Mouse (Mus musculus) midbrain, embryonic 13.5 days (tissue): ENCODE results near the gene Marveld2. TPM values are rescaled to one million over a fixed set of nuclear protein-coding genes. Genes with fewer than 3 reads are reported as not detected.
A peak's percentile ranks its signal among the peaks of the same experiment; 100 is the strongest.

Experiments used
- ATAC-seq: fragments of 200-750 bp; cut with Nextera tagmentation; 2 replicates; pipeline ENCODE4 v1.8.0; 2017; ENCODE audit warnings: mild to moderate bottlenecking, moderate TSS enrichment, moderate library complexity
- H3K27ac ChIP-seq: fragments of 300-500 bp; sonication (generic); 2 replicates; pipeline ENCODE4 v1.5.1; 2015; ENCODE audit warnings: inconsistent platforms, mild to moderate bottlenecking, moderate library complexity
- H3K27me3 ChIP-seq: fragments of 300-500 bp; sonication (generic); 2 replicates; pipeline ENCODE4 v1.6.1; 2015; ENCODE audit warnings: mild to moderate bottlenecking, inconsistent platforms
- H3K36me3 ChIP-seq: fragments of 300-500 bp; sonication (generic); 2 replicates; pipeline ENCODE4 v1.6.1; 2015; ENCODE audit warnings: mild to moderate bottlenecking, inconsistent platforms
- H3K4me1 ChIP-seq: fragments of 300-500 bp; sonication (generic); replicated peaks from 2 replicates; pipeline ENCODE4 v1.6.1; 2015; ENCODE audit warnings: inconsistent platforms
- H3K4me2 ChIP-seq: fragments of 300-500 bp; sonication (generic); replicated peaks from 2 replicates; pipeline ENCODE4 v1.6.1; 2015; ENCODE audit warnings: moderate library complexity, mild to moderate bottlenecking, inconsistent platforms
- H3K4me3 ChIP-seq: fragments of 300-500 bp; sonication (generic); replicated peaks from 2 replicates; pipeline ENCODE4 v1.5.1; 2015; ENCODE audit warnings: mild to moderate bottlenecking, inconsistent platforms
- H3K9ac ChIP-seq: fragments of 300-500 bp; sonication (generic); replicated peaks from 2 replicates; pipeline ENCODE4 v1.6.1; 2015; ENCODE audit warnings: mild to moderate bottlenecking, inconsistent platforms
- H3K9me3 ChIP-seq: fragments of 300-500 bp; sonication (generic); 2 replicates; pipeline ENCODE4 v1.6.1; 2016; ENCODE audit warnings: mild to moderate bottlenecking, inconsistent platforms
- WGBS: fragments of 180-500 bp; shearing (Covaris S2); methylation state at CpG from one replicate; pipeline ENCODE4 v1.1.7; 2015; 5-methylcytosine and 5-hydroxymethylcytosine counted together
- polyA plus RNA-seq: library from polyadenylated mRNA; unstranded; fragments of >200 nt; fragmentation: Nextera tagmentation; extraction: Ambion mirVana; gene quantifications from 2 replicates; pipeline ENCODE4 v1.2.1, GENCODE M21; 2015

Marveld2 gene
- polyA plus RNA-seq, 1 experiment from 2014 or later = 1.5 TPM

GRCm38 (mm10) chr13:100594838-100595551, 21.8 kb downstream of the Marveld2 start:
- Histone ChIP-seq H3K9ac (no peak overlapping the region), H3K4me2 (no peak overlapping the region), H3K4me3 (no peak overlapping the region), H3K9me3 (no peaks in the 10 kb centered on the region), H3K27ac (no peak overlapping the region), H3K36me3 (no peaks in the 10 kb centered on the region), H3K4me1 (no peaks in the 10 kb centered on the region), H3K27me3 (no peaks in the 10 kb centered on the region)
- 69% methylated on average over 5 of the region's 5 CpGs for WGBS
- no peak for ATAC-seq

- H3K9me3 ChIP-seq = no peaks in the 10 kb centered on the region
- H3K9ac ChIP-seq = no peak overlapping the region
- no peaks in the 10 kb centered on the region for H3K27me3 ChIP-seq
- peak; percentile 77 for ATAC-seq
- no peaks in the 10 kb centered on the region for H3K4me1 ChIP-seq
- no peak overlapping the region for H3K4me3 ChIP-seq
- 67% methylated on average over 12 of the region's 17 CpGs for WGBS
- peak overlapping the region; percentile 60; the same call in 1 of the 2 replicates for H3K27ac ChIP-seq
- no peaks in the 10 kb centered on the region for H3K36me3 ChIP-seq
- H3K4me2 ChIP-seq = peak overlapping the region; percentile 22; the same call in 1 of the 2 replicates
Measured at GRCm38 (mm10) chr13:100594041-100594792, 22.6 kb downstream of the Marveld2 start.

GRCm38 (mm10) chr13:100588646-100589045, 28.1 kb downstream of the Marveld2 start:
- Histone ChIP-seq H3K9me3 (no peaks in the 10 kb centered on the region), H3K27me3 (no peaks in the 10 kb centered on the region), H3K27ac (no peak overlapping the region), H3K4me3 (no peak overlapping the region), H3K9ac (no peak overlapping the region), H3K4me2 (0 out of 2 replicates have a peak overlapping the region, but pooled peaks have one; percentile 11), H3K4me1 (no peaks in the 10 kb centered on the region), H3K36me3 (no peaks in the 10 kb centered on the region)
- 81% methylated on average over 12 of the region's 12 CpGs for WGBS
- 0 out of 2 replicates have a peak, but pooled peaks have one; percentile 30 for ATAC-seq

- Histone ChIP-seq H3K27ac (no peak overlapping the region), H3K9me3 (no peaks in the 10 kb centered on the region), H3K4me1 (no peaks in the 10 kb centered on the region; the same call in 1 of the 2 replicates), H3K4me3 (no peak overlapping the region), H3K9ac (no peak overlapping the region), H3K36me3 (no peaks in the 10 kb centered on the region), H3K4me2 (no peak overlapping the region), H3K27me3 (no peaks in the 10 kb centered on the region)
- 57% methylated on average over 6 of the region's 6 CpGs for WGBS
- no peak for ATAC-seq
Measured at GRCm38 (mm10) chr13:100582144-100582543, 34.6 kb downstream of the Marveld2 start.

- no peak for ATAC-seq
- no peaks in the 10 kb centered on the region for H3K9me3 ChIP-seq
- 42% methylated on average over 3 of the region's 3 CpGs for WGBS
- no peak overlapping the region for H3K9ac ChIP-seq
- H3K36me3 ChIP-seq = no peaks in the 10 kb centered on the region
- H3K27ac ChIP-seq = no peak overlapping the region
- no peaks in the 10 kb centered on the region; the same call in 1 of the 2 replicates for H3K4me1 ChIP-seq
- no peak overlapping the region for H3K4me2 ChIP-seq
- H3K4me3 ChIP-seq = no peak overlapping the region
- H3K27me3 ChIP-seq = no peaks in the 10 kb centered on the region
Measured at GRCm38 (mm10) chr13:100581701-100582100, 35.1 kb downstream of the Marveld2 start.

GRCm38 (mm10) chr13:100579951-100580350, 36.8 kb downstream of the Marveld2 start:
- Histone ChIP-seq H3K36me3 (no peaks in the 10 kb centered on the region), H3K27ac (no peak overlapping the region), H3K27me3 (no peaks in the 10 kb centered on the region), H3K4me3 (no peak overlapping the region), H3K9me3 (no peaks in the 10 kb centered on the region), H3K9ac (no peak overlapping the region), H3K4me2 (no peak overlapping the region), H3K4me1 (no peaks in the 10 kb centered on the region; the same call in 1 of the 2 replicates)
- ATAC-seq = no peak

GRCm38 (mm10) chr13:100579220-100579619, 37.6 kb downstream of the Marveld2 start:
- no peak overlapping the region for H3K4me3 ChIP-seq
- H3K36me3 ChIP-seq = no peaks in the 10 kb centered on the region
- 66% methylated on average over 3 of the region's 3 CpGs for WGBS
- no peaks in the 10 kb centered on the region for H3K9me3 ChIP-seq
- no peak overlapping the region for H3K27ac ChIP-seq
- no peaks in the 10 kb centered on the region for H3K27me3 ChIP-seq
- H3K4me1 ChIP-seq = no peaks in the 10 kb centered on the region; the same call in 1 of the 2 replicates
- no peak overlapping the region for H3K9ac ChIP-seq
- no peak overlapping the region for H3K4me2 ChIP-seq
- no peak for ATAC-seq

- Histone ChIP-seq H3K4me3 (no peak overlapping the region), H3K4me1 (no peaks in the 10 kb centered on the region), H3K36me3 (no peaks in the 10 kb centered on the region), H3K27me3 (no peaks in the 10 kb centered on the region), H3K4me2 (no peak overlapping the region), H3K9ac (no peak overlapping the region), H3K9me3 (no peaks in the 10 kb centered on the region), H3K27ac (no peak overlapping the region)
- no peak for ATAC-seq
- WGBS = 83% methylated on average over 2 of the region's 2 CpGs
Measured at GRCm38 (mm10) chr13:100575950-100576349, 40.8 kb downstream of the Marveld2 start.

GRCm38 (mm10) chr13:100570713-100571112, 46.1 kb downstream of the Marveld2 start:
- WGBS = 73% methylated on average over 2 of the region's 2 CpGs
- H3K9me3 ChIP-seq = no peaks in the 10 kb centered on the region
- no peak for ATAC-seq

GRCm38 (mm10) chr13:100568359-100568758, 48.4 kb downstream of the Marveld2 start:
- Histone ChIP-seq H3K9me3 (no peaks in the 10 kb centered on the region), H3K4me1 (no peaks in the 10 kb centered on the region), H3K36me3 (no peaks in the 10 kb centered on the region), H3K4me3 (no peak overlapping the region), H3K27me3 (no peaks in the 10 kb centered on the region), H3K4me2 (no peak overlapping the region), H3K27ac (no peak overlapping the region), H3K9ac (no peak overlapping the region)
- 94% methylated on average over 1 of the region's 1 CpGs for WGBS
- no peak for ATAC-seq

More at GRCm38 (mm10) chr13:100570713-100571112, 46.1 kb downstream of the Marveld2 start:
- Histone ChIP-seq H3K4me2 (no peak overlapping the region), H3K9ac (no peak overlapping the region), H3K27ac (no peak overlapping the region), H3K4me1 (no peaks in the 10 kb centered on the region), H3K36me3 (no peaks in the 10 kb centered on the region), H3K4me3 (no peak overlapping the region), H3K27me3 (no peaks in the 10 kb centered on the region)

- no peak overlapping the region for H3K4me3 ChIP-seq
- H3K9me3 ChIP-seq = no peaks in the 10 kb centered on the region
- no peak for ATAC-seq
- H3K4me2 ChIP-seq = no peak overlapping the region
- no peaks in the 10 kb centered on the region for H3K4me1 ChIP-seq
- WGBS = 80% methylated on average over 9 of the region's 9 CpGs
- no peak overlapping the region for H3K9ac ChIP-seq
- peaks cover 5% of the 10 kb centered on the region; the same call in 1 of the 2 replicates for H3K27me3 ChIP-seq
- H3K36me3 ChIP-seq = no peaks in the 10 kb centered on the region
- H3K27ac ChIP-seq = no peak overlapping the region
Measured at GRCm38 (mm10) chr13:100559449-100559848, 57.3 kb downstream of the Marveld2 start.

GRCm38 (mm10) chr13:100557011-100557410, 59.8 kb downstream of the Marveld2 start:
- Histone ChIP-seq H3K36me3 (no peaks in the 10 kb centered on the region), H3K9me3 (no peaks in the 10 kb centered on the region), H3K9ac (no peak overlapping the region), H3K27ac (no peak overlapping the region), H3K4me2 (no peak overlapping the region), H3K4me1 (peaks cover 12% of the 10 kb centered on the region), H3K4me3 (no peak overlapping the region), H3K27me3 (peaks cover 27% of the 10 kb centered on the region)
- ATAC-seq = no peak
- 74% methylated on average over 4 of the region's 4 CpGs for WGBS
